Mouse (Mus musculus) forebrain, embryonic 13.5 days (tissue): Measurements from ENCODE around the gene 1700028K03Rik. TPM values are rescaled to one million over a fixed set of nuclear protein-coding genes. Genes with fewer than 3 reads are reported as not detected.

Experiments
- ATAC-seq: fragments of 200-750 bp; cut with Nextera tagmentation; 2 replicates; pipeline ENCODE4 v1.8.0; 2017
- H3K27ac ChIP-seq: fragments of 300-500 bp; sonication (generic); 2 replicates; pipeline ENCODE4 v1.5.1; 2015; ENCODE audit warnings: inconsistent platforms, mild to moderate bottlenecking, moderate library complexity
- H3K27me3 ChIP-seq: fragments of 300-500 bp; sonication (generic); 2 replicates; pipeline ENCODE4 v1.6.1; 2015; ENCODE audit warnings: mild to moderate bottlenecking, inconsistent platforms
- H3K36me3 ChIP-seq: fragments of 300-500 bp; sonication (generic); 2 replicates; pipeline ENCODE4 v1.6.1; 2015; ENCODE audit warnings: mild to moderate bottlenecking, inconsistent platforms; ENCODE audit not compliant: poor library complexity, severe bottlenecking
- H3K4me1 ChIP-seq: fragments of 300-500 bp; sonication (generic); 2 replicates; pipeline ENCODE4 v1.6.1; 2015; ENCODE audit warnings: inconsistent platforms
- H3K4me2 ChIP-seq: fragments of 300-500 bp; sonication (generic); 2 replicates; pipeline ENCODE4 v1.6.1; 2015; ENCODE audit warnings: inconsistent platforms, mild to moderate bottlenecking, moderate library complexity
- H3K4me3 ChIP-seq: fragments of 300-500 bp; sonication (generic); 2 replicates; pipeline ENCODE4 v1.5.1; 2015; ENCODE audit warnings: mild to moderate bottlenecking, inconsistent platforms
- H3K9ac ChIP-seq: fragments of 300-500 bp; sonication (generic); 2 replicates; pipeline ENCODE4 v1.6.1; 2015; ENCODE audit warnings: mild to moderate bottlenecking, inconsistent platforms
- H3K9me3 ChIP-seq: fragments of 300-500 bp; sonication (generic); replicated peaks from 2 replicates; pipeline ENCODE4 v1.6.1; 2016; ENCODE audit warnings: inconsistent platforms
- WGBS: fragments of 180-500 bp; shearing (Covaris S2); methylation state at CpG from one replicate; pipeline ENCODE4 v1.1.7; 2015; 5-methylcytosine and 5-hydroxymethylcytosine counted together
- polyA plus RNA-seq: library from polyadenylated mRNA; unstranded; fragments of >200 nt; fragmentation: Nextera tagmentation; extraction: Ambion mirVana; gene quantifications from 2 replicates; pipeline ENCODE4 v1.2.1, GENCODE M21; 2015

1700028K03Rik gene
- polyA plus RNA-seq, 1 experiment from 2014 or later, result 0.06 TPM

DNA sequence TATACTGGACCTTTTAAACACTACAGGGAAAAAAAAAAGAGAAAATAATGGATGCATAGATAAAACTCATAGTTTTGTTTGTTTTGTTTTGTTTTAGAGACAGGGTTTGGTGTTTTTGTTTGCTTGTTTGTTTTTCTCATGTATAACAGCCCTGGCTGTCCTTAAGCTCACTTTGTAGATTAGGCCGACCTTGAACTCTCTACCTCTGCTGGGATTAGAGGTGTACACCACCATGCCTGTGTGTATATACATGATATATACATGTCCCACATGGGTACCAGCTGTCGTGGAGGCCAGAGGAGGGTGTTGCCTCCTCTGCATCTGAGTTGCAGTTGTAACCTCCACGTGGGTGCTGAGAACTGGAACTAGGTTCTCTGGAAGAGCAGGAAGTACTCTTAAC is 13.9 kb downstream of the 1700028K03Rik start:
- H3K4me2 ChIP-seq, result no peak overlapping the region
- peaks cover 18% of the 10 kb centered on the region for H3K36me3 ChIP-seq
- H3K4me1 ChIP-seq, result no peaks in the 10 kb centered on the region
- H3K27me3 ChIP-seq, result no peaks in the 10 kb centered on the region
- 91% methylated on average over 3 of the region's 3 CpGs for WGBS
- H3K27ac ChIP-seq, result no peak overlapping the region
- H3K9ac ChIP-seq, result no peak overlapping the region
- no peaks in the 10 kb centered on the region for H3K9me3 ChIP-seq
- H3K4me3 ChIP-seq, result no peak overlapping the region
- ATAC-seq, result no peak

DNA sequence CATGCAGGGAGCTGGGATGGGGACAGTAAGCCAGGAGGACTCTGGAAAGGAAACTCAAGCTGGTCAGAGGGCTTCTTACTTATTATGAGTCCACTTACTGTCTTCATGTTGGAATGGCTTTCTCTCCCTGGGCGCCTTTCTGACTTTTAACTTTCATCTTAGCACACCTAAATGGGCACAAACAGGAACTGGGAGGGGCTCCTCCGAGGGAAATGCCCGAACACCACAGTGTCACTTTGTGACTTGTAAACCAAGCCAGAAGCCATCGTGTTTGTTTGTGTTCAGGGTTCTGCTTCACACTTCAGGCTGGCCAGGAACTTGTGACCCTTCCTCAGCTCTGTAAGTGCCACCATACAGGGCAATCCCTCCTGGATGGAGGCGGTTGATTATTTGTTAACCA is 19.8 kb downstream of the 1700028K03Rik start:
- H3K4me3 ChIP-seq, result no peak overlapping the region
- no peaks in the 10 kb centered on the region for H3K9me3 ChIP-seq
- H3K4me2 ChIP-seq, result no peak overlapping the region
- H3K9ac ChIP-seq, result no peak overlapping the region
- no peaks in the 10 kb centered on the region for H3K4me1 ChIP-seq
- H3K27ac ChIP-seq, result no peak overlapping the region
- WGBS, result 96% methylated on average over 5 of the region's 5 CpGs
- peaks cover 38% of the 10 kb centered on the region for H3K36me3 ChIP-seq
- no peaks in the 10 kb centered on the region for H3K27me3 ChIP-seq
- no peak for ATAC-seq

DNA sequence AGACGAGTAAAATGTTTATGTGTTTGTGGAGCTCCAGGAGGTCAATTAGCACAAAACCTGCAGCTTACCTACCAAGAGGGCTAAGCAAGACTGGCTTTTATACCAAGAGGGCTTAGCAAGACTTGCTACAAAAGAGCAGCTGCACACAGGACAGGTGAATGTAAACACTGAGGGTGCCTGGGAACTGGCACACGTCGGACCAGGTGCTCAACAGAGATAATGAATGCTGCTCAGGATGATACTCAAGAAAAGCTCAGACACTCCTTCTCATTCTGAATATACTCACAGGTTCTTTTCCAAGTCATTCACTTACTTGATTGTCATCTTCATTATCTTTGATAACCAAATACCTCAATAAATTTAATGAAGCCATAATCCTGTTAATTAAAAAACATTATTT is 22.5 kb downstream of the 1700028K03Rik start:
- Histone ChIP-seq H3K27ac (no peak overlapping the region), H3K36me3 (peaks cover 50% of the 10 kb centered on the region), H3K4me1 (no peaks in the 10 kb centered on the region), H3K27me3 (no peaks in the 10 kb centered on the region), H3K9me3 (no peaks in the 10 kb centered on the region), H3K9ac (no peak overlapping the region), H3K4me2 (no peak overlapping the region), H3K4me3 (no peak overlapping the region)
- no peak for ATAC-seq
- 86% methylated on average over 3 of the region's 3 CpGs for WGBS

DNA sequence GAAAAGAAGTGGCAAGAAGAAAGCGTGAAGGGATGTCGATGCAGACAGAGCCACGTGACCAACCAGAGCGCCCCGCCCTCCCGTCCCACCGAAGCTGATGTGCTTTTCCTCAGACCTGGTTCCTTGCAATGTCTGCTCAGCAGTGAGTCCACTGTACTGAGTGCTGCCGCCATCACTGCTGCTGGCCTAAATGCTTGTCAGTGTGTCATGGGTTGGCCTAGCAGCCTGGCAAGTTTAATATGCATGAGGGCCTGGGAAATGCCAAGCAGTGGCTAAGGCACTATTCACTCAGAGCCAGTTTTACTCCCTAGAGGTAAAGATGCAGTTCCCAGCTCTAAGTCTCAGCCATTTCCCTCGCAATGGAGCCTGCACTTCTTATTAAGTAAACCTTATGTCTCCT is 34.6 kb downstream of the 1700028K03Rik start:
- Histone ChIP-seq H3K27ac (no peak overlapping the region), H3K9ac (no peak overlapping the region), H3K27me3 (no peaks in the 10 kb centered on the region), H3K36me3 (peaks cover 58% of the 10 kb centered on the region), H3K4me3 (no peak overlapping the region), H3K9me3 (no peaks in the 10 kb centered on the region; the same call in 1 of the 2 replicates), H3K4me1 (no peaks in the 10 kb centered on the region), H3K4me2 (no peak overlapping the region)
- ATAC-seq, result no peak
- WGBS, result 93% methylated on average over 9 of the region's 9 CpGs

DNA sequence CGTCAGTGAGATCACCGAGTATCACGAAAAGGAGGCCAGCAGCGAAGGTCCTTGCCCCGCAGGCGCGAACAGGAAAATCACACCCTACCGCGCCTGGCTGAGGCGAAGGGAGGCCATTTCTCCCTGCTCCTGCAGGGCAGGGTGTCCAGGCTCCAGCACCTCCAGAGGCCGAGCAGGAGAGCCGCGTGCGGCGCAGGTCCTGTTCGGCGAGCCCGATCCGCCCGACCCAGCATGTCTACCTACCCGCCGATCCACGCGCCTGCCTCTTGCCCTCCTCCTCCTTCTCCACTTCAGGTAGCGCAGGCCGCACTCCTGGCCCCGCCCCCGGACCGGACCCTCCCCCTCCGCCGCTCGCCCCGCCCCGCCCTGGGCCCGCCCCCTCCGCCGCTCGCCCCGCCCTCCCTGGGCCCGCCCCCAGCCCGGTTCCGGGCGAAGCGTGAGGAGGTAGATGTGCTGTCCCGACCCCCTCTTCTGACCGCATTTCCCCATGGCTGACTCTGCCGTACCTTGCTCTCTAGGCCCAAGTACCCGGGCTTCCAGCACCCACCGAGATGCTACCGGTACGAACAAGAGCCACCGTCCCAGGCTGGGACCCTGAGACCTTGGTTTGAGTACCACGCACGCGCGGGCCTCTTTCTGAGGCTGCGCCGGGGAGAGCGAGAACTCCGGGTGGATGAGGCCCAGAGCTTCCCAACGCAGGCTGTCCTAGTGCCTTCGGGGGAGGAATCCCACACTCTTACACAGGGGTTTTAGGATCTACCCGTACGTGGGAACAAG is 63.0 kb downstream of the 1700028K03Rik start, which contains the start of the genes Rpap2 and Glmn:
TSS of gene Rpap2 (plus strand) at position 73 of the 777 bp plus-strand sequence.
TSS of gene Glmn (minus strand) at position 588 of the 777 bp plus-strand sequence.
- Histone ChIP-seq H3K27ac (peak within 1 kb of the TSS; percentile 78), H3K4me1 (peaks cover 10% of the 10 kb centered on the region; the same call in 1 of the 2 replicates), H3K9ac (peak within 1 kb of the TSS; percentile 80), H3K4me2 (peak within 1 kb of the TSS; percentile 67), H3K27me3 (no peaks in the 10 kb centered on the region), H3K36me3 (peaks cover 16% of the 10 kb centered on the region), H3K9me3 (no peaks in the 10 kb centered on the region), H3K4me3 (peak within 1 kb of the TSS; percentile 69)
- ATAC-seq, result peak; percentile 96
- WGBS, result under 1% methylated on average over 41 of the region's 64 CpGs

DNA sequence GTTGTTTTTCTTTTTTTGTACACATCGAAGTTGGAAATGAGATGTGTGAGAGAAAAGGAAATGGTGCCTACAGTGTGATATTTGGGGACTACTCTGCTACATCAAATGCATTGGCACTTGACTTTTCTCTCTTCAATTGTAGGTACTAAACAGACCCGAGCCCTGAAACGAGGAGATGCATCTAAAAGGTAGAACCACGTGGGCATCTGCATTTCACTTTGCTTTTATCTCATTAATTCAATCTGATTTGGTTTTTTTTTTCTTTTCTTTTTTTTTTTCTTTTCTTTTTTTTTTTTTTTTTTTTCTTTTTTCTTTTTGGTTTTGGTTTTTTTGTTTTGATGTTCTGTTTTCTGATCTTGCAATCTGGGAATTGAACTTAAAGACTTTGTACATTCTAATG is 63.9 kb downstream of the 1700028K03Rik start:
- Histone ChIP-seq H3K27me3 (no peaks in the 10 kb centered on the region), H3K36me3 (peaks cover 17% of the 10 kb centered on the region), H3K4me2 (peak overlapping the region; percentile 67), H3K4me3 (peak overlapping the region; percentile 69), H3K27ac (peak overlapping the region; percentile 78), H3K9me3 (no peaks in the 10 kb centered on the region), H3K9ac (peak overlapping the region; percentile 80; the same call in 1 of the 2 replicates), H3K4me1 (peaks cover 10% of the 10 kb centered on the region; the same call in 1 of the 2 replicates)
- 23% methylated on average over 4 of the region's 4 CpGs for WGBS
- no peak for ATAC-seq

Other genes with a start within 250 kb of the 1700028K03Rik start
- 1.3 and 2.1 TPM in 2 replicates for gene Tgfbr3, start 245.1 kb upstream of the 1700028K03Rik start, polyA plus RNA-seq
- 1.1 TPM in 2 replicates for gene Brdt, start 203.6 kb upstream of the 1700028K03Rik start, polyA plus RNA-seq
- gene Ephx4, start 132.0 kb upstream of the 1700028K03Rik start, polyA plus RNA-seq, result 1.3 and 2.3 TPM in 2 replicates
- not detected in 2 replicates for gene Lpcat2b, start 103.2 kb upstream of the 1700028K03Rik start, polyA plus RNA-seq
- gene Btbd8, start 96.7 kb upstream of the 1700028K03Rik start, polyA plus RNA-seq, result 14.5 and 14.6 TPM in 2 replicates
- 0.57 and 0.71 TPM in 2 replicates for gene Gm42669, start 27.1 kb upstream of the 1700028K03Rik start, polyA plus RNA-seq
- gene Rpap2, start 62.7 kb downstream of the 1700028K03Rik start, polyA plus RNA-seq, result 16.8 and 18.9 TPM in 2 replicates
- gene Glmn, start 63.2 kb downstream of the 1700028K03Rik start, polyA plus RNA-seq, result 29.0 and 29.9 TPM in 2 replicates
- not detected in 2 replicates for gene Gfi1, start 191.3 kb downstream of the 1700028K03Rik start, polyA plus RNA-seq